Comparison of ENCODE assay signal across 16 mouse cellular contexts in genomic region chr6:127739921-127740320, GRCm38 (mm10). TPM values are rescaled to one million over a fixed set of nuclear protein-coding genes. Genes with fewer than 3 reads are reported as not detected.
"Had no signal": no experiment of that assay in that cellular context is flagged by ENCODE, and none has a peak within 500 bp of the region (broad histone marks: within the 10 kb centered on the region; RNA-seq: fewer than 3 reads in every experiment).

No protein-coding gene starts in this region.

- DNase-seq: kidney, adult 2 months; kidney, postnatal 14 days; lung, postnatal 14 days; right cerebral cortex, adult 18-20 months; right cerebral cortex, postnatal 25 days; thymus, postnatal 36 days had no signal

- H3K27ac ChIP-seq: kidney, embryonic 15.5 days; limb, embryonic 15.5 days; liver, embryonic 12.5 days; lung, embryonic 15.5 days; neural tube, embryonic 15.5 days had no signal

- H3K9me3 ChIP-seq: kidney, embryonic 15.5 days; limb, embryonic 15.5 days; liver, embryonic 12.5 days; lung, embryonic 15.5 days; neural tube, embryonic 15.5 days had no signal

- H3K9ac ChIP-seq: kidney, embryonic 15.5 days; limb, embryonic 15.5 days; liver, embryonic 12.5 days; lung, embryonic 15.5 days; neural tube, embryonic 15.5 days had no signal

- ATAC-seq: liver, embryonic 12.5 days; midbrain, embryonic 16.5 days had no signal

- H3K36me3 ChIP-seq: kidney, embryonic 15.5 days; limb, embryonic 15.5 days; liver, embryonic 12.5 days; lung, embryonic 15.5 days; neural tube, embryonic 15.5 days had no signal

- H3K4me3 ChIP-seq: kidney, embryonic 15.5 days; limb, embryonic 15.5 days; liver, embryonic 12.5 days; lung, embryonic 15.5 days; neural tube, embryonic 15.5 days had no signal

- H3K4me2 ChIP-seq: kidney, embryonic 15.5 days; limb, embryonic 15.5 days; liver, embryonic 12.5 days; lung, embryonic 15.5 days; midbrain, embryonic 11.5 days; neural tube, embryonic 15.5 days had no signal

- H3K4me1 ChIP-seq: kidney, embryonic 15.5 days; limb, embryonic 15.5 days; liver, embryonic 12.5 days; lung, embryonic 15.5 days had no signal

- H3K27me3 ChIP-seq: kidney, embryonic 15.5 days; limb, embryonic 15.5 days; lung, embryonic 15.5 days; neural tube, embryonic 15.5 days had no signal

RNA-seq across cellular contexts. Expression of gene Prmt8, which starts 29.4 kb away (rescaled TPM):
- polyA plus RNA-seq: kidney, adult 2 months; liver, embryonic 12.5 days; liver, embryonic 16.5 days; lung, embryonic 15.5 days; stomach, embryonic 16.5 days; thymus, postnatal 0 days had no signal
